Mouse (Mus musculus) MEL (cell line): ENCODE results near the gene Tfpt.

Source experiments
- CTCF ChIP-seq, 3 experiments: IDR thresholded peaks in 2 of 3; conservative IDR thresholded peaks in 1 of 3; 2 replicates each; pipeline ENCODE4 v1.5.1; 2011 to 2012; ENCODE audit warnings: low read length in 3 of 3, low read depth in 2 of 3, mild to moderate bottlenecking in 2 of 3, improper control_type of control experiment in 1 of 3, inconsistent platforms in 1 of 3, mixed read lengths in 1 of 3, moderate library complexity in 1 of 3; ENCODE audit not compliant: control insufficient read depth in 1 of 3, insufficient read depth in 1 of 3, poor library complexity in 1 of 3, severe bottlenecking in 1 of 3
- EP300 ChIP-seq, 2 experiments: IDR thresholded peaks; 2 replicates each; pipeline ENCODE4 v1.6.1; 2011; ENCODE audit warnings: improper control_type of control experiment in 2 of 2, low read length in 2 of 2, low read depth in 1 of 2, mild to moderate bottlenecking in 1 of 2
- GABPA ChIP-seq: IDR thresholded peaks from 2 replicates; pipeline ENCODE4 v1.6.1; 2012; ENCODE audit warnings: low read depth, mild to moderate bottlenecking, inconsistent platforms, low read length, improper control_type of control experiment, moderate library complexity
- MAZ ChIP-seq: IDR thresholded peaks from 2 replicates; pipeline ENCODE4 v1.6.1; 2012; ENCODE audit warnings: low read depth, mild to moderate bottlenecking, inconsistent platforms, low read length, improper control_type of control experiment
- POLR2A ChIP-seq, 2 experiments: IDR thresholded peaks; 2 replicates each; pipeline ENCODE4 v1.6.1; 2011 to 2012; ENCODE audit warnings: low read length in 2 of 2, mild to moderate bottlenecking in 2 of 2, control low read depth in 1 of 2, improper control_type of control experiment in 1 of 2, low read depth in 1 of 2, moderate library complexity in 1 of 2; ENCODE audit not compliant: control insufficient read depth in 1 of 2, insufficient read depth in 1 of 2, poor library complexity in 1 of 2
- POLR2AphosphoS2 ChIP-seq: IDR thresholded peaks from 2 replicates; pipeline ENCODE4 v1.6.1; 2011; ENCODE audit warnings: low read length, improper control_type of control experiment
- TAL1 ChIP-seq: IDR thresholded peaks from 2 replicates; pipeline ENCODE4 v1.6.1; 2012; ENCODE audit warnings: mild to moderate bottlenecking, inconsistent platforms, low read length, moderate library complexity, mixed read lengths
- USF1 ChIP-seq: IDR thresholded peaks from 2 replicates; pipeline ENCODE4 v1.6.1; 2014; ENCODE audit warnings: low read depth, mild to moderate bottlenecking, inconsistent platforms, low read length, improper control_type of control experiment, moderate library complexity
- USF2 ChIP-seq, 2 experiments: IDR thresholded peaks; 2 replicates each; pipeline ENCODE4 v1.6.1; 2011 to 2012; ENCODE audit warnings: improper control_type of control experiment in 2 of 2, low read length in 2 of 2, borderline replicate concordance in 1 of 2, inconsistent platforms in 1 of 2, low read depth in 1 of 2, mild to moderate bottlenecking in 1 of 2; ENCODE audit not compliant: insufficient read depth in 1 of 2

DNA sequence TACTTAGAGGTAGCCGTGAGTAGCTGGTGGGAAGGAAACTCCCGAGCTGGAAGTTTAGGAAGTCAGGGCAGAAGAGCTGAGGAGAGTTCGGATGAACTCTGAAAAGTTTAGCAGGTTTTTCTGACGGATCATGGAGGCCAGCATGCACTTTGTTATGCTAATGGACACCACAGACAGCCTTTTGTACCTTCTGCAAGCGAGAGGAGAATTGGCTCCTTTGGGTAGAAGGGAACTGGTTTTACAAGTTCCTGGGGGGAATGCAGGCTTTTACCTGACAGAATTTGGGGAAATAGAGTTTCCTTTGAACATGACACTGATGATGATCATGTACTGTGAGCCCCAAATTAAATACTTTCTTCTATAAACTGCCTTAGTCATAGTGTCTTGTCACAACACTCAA lies 43.5 kb downstream of the Tfpt start:
- TF ChIP-seq MAZ, result no peak
- TF ChIP-seq USF1, result no peak
- TF ChIP-seq CTCF (IDR thresholded peaks at IDR 0.05 in 2 of 3, conservative IDR thresholded peaks at IDR 0.05 in 1 of 3; ENCODE audit: control insufficient read depth in 1 of 3, insufficient read depth in 1 of 3, low read depth in 2 of 3, low read length in 3 of 3, poor library complexity in 1 of 3, severe bottlenecking in 1 of 3), result no peak
- no peak for TF ChIP-seq EP300 (IDR thresholded peaks at IDR 0.05; ENCODE audit: low read depth in 1 of 2, low read length in 2 of 2)
- no peak for TF ChIP-seq POLR2A (IDR thresholded peaks at IDR 0.05; ENCODE audit: control insufficient read depth in 1 of 2, insufficient read depth in 1 of 2, low read depth in 1 of 2, low read length in 2 of 2, poor library complexity in 1 of 2)
- no peak for TF ChIP-seq POLR2AphosphoS2
- TF ChIP-seq GABPA, result no peak
- TF ChIP-seq USF2 (IDR thresholded peaks at IDR 0.05; ENCODE audit: borderline replicate concordance in 1 of 2, insufficient read depth in 1 of 2, low read depth in 1 of 2, low read length in 2 of 2), result no peak
- TF ChIP-seq TAL1, result no peak
